Mouse (Mus musculus) intestine, embryonic 15.5 days (tissue): Measurements from ENCODE around the gene Dlst. TPM values are rescaled to one million over a fixed set of nuclear protein-coding genes. Genes with fewer than 3 reads are reported as not detected.

Source experiments
- ATAC-seq: fragments of 200-750 bp; cut with Nextera tagmentation; 2 replicates; pipeline ENCODE4 v1.8.0; 2017; ENCODE audit warnings: moderate TSS enrichment, moderate library complexity
- H3K27ac ChIP-seq: fragments of 300-500 bp; sonication (generic); 2 replicates; pipeline ENCODE4 v1.5.1; 2015; ENCODE audit warnings: mild to moderate bottlenecking, inconsistent platforms
- H3K27me3 ChIP-seq: fragments of 300-500 bp; sonication (generic); replicated peaks from 2 replicates; pipeline ENCODE4 v1.6.1; 2015; ENCODE audit warnings: inconsistent platforms
- H3K36me3 ChIP-seq: fragments of 300-500 bp; sonication (generic); 2 replicates; pipeline ENCODE4 v1.6.1; 2015; ENCODE audit warnings: inconsistent platforms
- H3K4me1 ChIP-seq: fragments of 300-500 bp; sonication (generic); replicated peaks from 2 replicates; pipeline ENCODE4 v1.6.1; 2015; ENCODE audit warnings: inconsistent platforms
- H3K4me2 ChIP-seq: fragments of 300-500 bp; sonication (generic); replicated peaks from 2 replicates; pipeline ENCODE4 v1.6.1; 2015; ENCODE audit warnings: mild to moderate bottlenecking, inconsistent platforms
- H3K4me3 ChIP-seq: fragments of 300-500 bp; sonication (generic); replicated peaks from 2 replicates; pipeline ENCODE4 v1.5.1; 2015; ENCODE audit warnings: inconsistent platforms
- H3K9ac ChIP-seq: fragments of 300-500 bp; sonication (generic); 2 replicates; pipeline ENCODE4 v1.6.1; 2015; ENCODE audit warnings: inconsistent platforms
- H3K9me3 ChIP-seq: fragments of 300-500 bp; sonication (generic); 2 replicates; pipeline ENCODE4 v1.6.1; 2016; ENCODE audit warnings: inconsistent platforms
- WGBS: fragments of 180-500 bp; shearing (Covaris S2); methylation state at CpG from one replicate; pipeline ENCODE4 v1.1.7; 2015; 5-methylcytosine and 5-hydroxymethylcytosine counted together
- polyA plus RNA-seq: library from polyadenylated mRNA; unstranded; fragments of >200 nt; fragmentation: Nextera tagmentation; extraction: Ambion mirVana; gene quantifications from 2 replicates; pipeline ENCODE4 v1.2.1, GENCODE M21; 2015

Gene Dlst
- polyA plus RNA-seq, 1 experiment from 2014 or later, result 117 TPM

DNA sequence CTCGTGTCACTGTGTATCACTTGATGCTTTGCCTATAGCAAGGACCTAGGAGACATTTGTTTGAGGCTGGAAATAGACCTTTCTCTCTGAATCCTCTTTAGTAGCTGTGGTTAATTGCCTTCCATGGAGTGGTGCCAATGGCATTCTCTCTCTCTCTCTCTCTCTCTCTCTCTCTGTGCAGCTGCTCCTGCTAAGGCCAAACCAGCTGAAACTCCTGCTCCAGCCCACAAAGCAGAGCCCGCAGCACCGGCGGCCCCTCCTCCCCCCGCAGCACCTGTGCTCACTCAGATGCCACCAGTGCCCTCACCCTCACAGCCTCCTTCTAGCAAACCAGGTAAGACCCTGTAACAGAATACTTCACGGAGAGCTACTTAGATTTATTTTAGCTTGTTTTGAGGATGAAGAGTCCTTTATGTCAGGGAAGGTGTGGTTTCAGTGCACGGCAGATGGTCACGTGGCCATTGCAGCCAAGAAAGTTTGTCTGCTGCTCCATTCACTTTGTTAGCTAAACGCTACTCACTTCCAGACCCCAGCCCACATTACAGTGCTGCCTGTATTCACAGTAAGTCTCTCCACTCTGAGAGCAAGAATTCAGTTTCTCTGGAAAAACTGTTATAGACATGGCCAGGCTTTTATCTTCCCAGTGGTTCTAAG lies 11.3 kb downstream of the Dlst start:
- no peaks in the 10 kb centered on the region for H3K9me3 ChIP-seq
- peaks cover 43% of the 10 kb centered on the region for H3K36me3 ChIP-seq
- no peak overlapping the region for H3K4me2 ChIP-seq
- no peak overlapping the region for H3K9ac ChIP-seq
- H3K4me3 ChIP-seq, result no peak overlapping the region
- no peak overlapping the region for H3K27ac ChIP-seq
- whole genome bisulfite sequencing, result 89% methylated on average over 9 of the region's 9 CpGs
- H3K27me3 ChIP-seq, result no peaks in the 10 kb centered on the region
- no peak for ATAC-seq
- no peaks in the 10 kb centered on the region for H3K4me1 ChIP-seq

DNA sequence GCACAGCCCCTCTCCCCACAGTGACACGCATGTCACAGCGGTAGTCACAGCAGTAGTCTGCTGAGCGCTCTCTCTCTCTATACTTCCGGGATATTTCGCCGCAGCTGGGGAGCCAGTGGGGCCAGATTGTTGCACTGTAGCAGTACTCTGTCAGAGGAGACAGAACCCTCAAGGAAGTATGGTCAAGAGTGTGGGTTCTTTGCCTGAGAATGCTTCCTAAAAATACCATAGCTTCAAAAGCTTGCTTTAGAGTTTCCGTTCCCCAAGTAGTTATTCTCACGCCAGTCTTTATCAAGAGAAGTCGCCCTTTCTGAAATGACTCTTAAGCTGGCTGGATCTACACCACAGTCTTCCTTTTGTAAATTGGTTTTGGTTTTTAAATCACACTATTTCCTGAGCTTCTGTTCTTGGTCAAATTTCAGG lies 12.5 kb downstream of the Dlst start:
- 94% methylated on average over 9 of the region's 9 CpGs for WGBS

GRCm38 (mm10) chr12:85123645-85124044 lies 13.0 kb downstream of the Dlst start:
- 85% methylated on average over 11 of the region's 11 CpGs for WGBS
- Histone ChIP-seq H3K36me3 (peaks cover 47% of the 10 kb centered on the region), H3K4me3 (no peak overlapping the region), H3K9me3 (no peaks in the 10 kb centered on the region), H3K9ac (no peak overlapping the region), H3K4me2 (no peak overlapping the region), H3K27me3 (no peaks in the 10 kb centered on the region), H3K4me1 (no peaks in the 10 kb centered on the region), H3K27ac (no peak overlapping the region)
- no peak for ATAC-seq

More for the DNA sequence above, 12.5 kb downstream of the Dlst start:
- Histone ChIP-seq H3K36me3 (peaks cover 45% of the 10 kb centered on the region), H3K9ac (no peak overlapping the region), H3K4me1 (no peaks in the 10 kb centered on the region), H3K27me3 (no peaks in the 10 kb centered on the region), H3K9me3 (no peaks in the 10 kb centered on the region), H3K4me2 (no peak overlapping the region), H3K4me3 (no peak overlapping the region), H3K27ac (no peak overlapping the region)
- ATAC-seq, result no peak

GRCm38 (mm10) chr12:85124751-85125150 lies 14.1 kb downstream of the Dlst start:
- 94% methylated on average over 5 of the region's 5 CpGs for WGBS
- H3K4me3 ChIP-seq, result no peak overlapping the region
- peaks cover 49% of the 10 kb centered on the region for H3K36me3 ChIP-seq
- ATAC-seq, result no peak
- H3K27me3 ChIP-seq, result no peaks in the 10 kb centered on the region
- H3K9ac ChIP-seq, result no peak overlapping the region
- H3K9me3 ChIP-seq, result no peaks in the 10 kb centered on the region
- H3K4me2 ChIP-seq, result no peak overlapping the region
- no peaks in the 10 kb centered on the region for H3K4me1 ChIP-seq
- no peak overlapping the region for H3K27ac ChIP-seq

DNA sequence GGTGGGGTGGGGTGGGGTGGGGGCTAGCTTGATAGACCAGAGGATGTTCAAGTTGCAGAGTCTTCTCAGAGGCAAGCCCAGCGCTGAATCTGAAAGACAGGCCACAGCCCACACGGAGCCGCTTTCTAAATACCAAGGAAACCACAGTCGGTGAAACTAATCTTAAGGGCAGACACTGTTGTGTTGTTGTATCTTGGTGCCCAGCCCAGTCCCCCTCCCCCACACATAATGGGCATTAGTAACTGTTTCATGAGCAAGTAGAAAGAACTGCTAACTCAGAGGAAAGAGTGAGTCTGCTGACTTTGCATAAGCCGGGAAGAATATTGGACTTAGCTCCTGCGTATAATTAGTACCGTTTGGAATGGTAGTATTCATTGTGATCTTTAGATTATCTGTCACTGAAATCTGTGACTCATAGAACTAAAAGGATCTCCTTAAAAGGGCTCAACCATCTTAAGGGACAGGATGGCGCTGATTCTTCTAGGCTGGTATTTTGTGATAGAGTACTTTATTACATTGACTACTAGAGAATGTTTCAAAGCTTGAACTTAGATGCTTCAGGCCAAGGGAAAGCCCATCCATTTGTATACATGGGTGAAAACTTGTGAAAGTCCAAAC lies 16.5 kb downstream of the Dlst start:
- Histone ChIP-seq H3K36me3 (peaks cover 58% of the 10 kb centered on the region), H3K4me3 (no peak overlapping the region), H3K27ac (no peak overlapping the region), H3K27me3 (no peaks in the 10 kb centered on the region), H3K4me1 (no peaks in the 10 kb centered on the region), H3K4me2 (no peak overlapping the region), H3K9me3 (no peaks in the 10 kb centered on the region), H3K9ac (no peak overlapping the region)
- WGBS, result 80% methylated on average over 8 of the region's 8 CpGs
- no peak for ATAC-seq

- Histone ChIP-seq H3K27ac (no peak overlapping the region), H3K36me3 (peaks cover 55% of the 10 kb centered on the region), H3K4me3 (no peak overlapping the region), H3K27me3 (no peaks in the 10 kb centered on the region), H3K4me1 (no peaks in the 10 kb centered on the region), H3K9ac (no peak overlapping the region), H3K4me2 (no peak overlapping the region), H3K9me3 (no peaks in the 10 kb centered on the region)
- no peak for ATAC-seq
- 93% methylated on average over 9 of the region's 9 CpGs for WGBS
Measured at GRCm38 (mm10) chr12:85129426-85129978, 18.9 kb downstream of the Dlst start.

DNA sequence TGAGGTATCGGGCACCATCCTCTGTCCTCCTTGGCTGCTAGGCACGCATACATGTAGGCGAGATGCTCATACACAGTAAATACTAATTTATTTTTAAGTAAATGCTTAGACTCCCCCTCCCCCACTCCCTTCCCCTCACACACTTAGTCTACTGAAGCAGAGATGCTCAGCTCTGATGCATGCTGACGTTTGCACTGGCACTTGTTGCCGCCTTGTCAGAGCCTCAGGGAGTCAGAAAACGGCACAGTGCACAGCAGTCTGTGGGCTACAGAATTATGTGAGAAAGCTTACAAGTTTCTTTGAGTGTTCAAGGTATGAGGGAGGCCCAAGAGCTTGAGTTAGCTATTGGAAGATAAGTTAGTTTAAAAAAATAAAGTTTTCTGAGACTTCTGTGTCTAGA lies 20.7 kb downstream of the Dlst start:
- Histone ChIP-seq H3K27ac (no peak overlapping the region), H3K9ac (no peak overlapping the region), H3K9me3 (no peaks in the 10 kb centered on the region), H3K4me3 (no peak overlapping the region), H3K4me2 (no peak overlapping the region), H3K27me3 (no peaks in the 10 kb centered on the region), H3K36me3 (peaks cover 56% of the 10 kb centered on the region), H3K4me1 (0 out of 2 replicates have a peak, but pooled peaks cover 1% of the 10 kb centered on the region)
- no peak for ATAC-seq
- 93% methylated on average over 6 of the region's 6 CpGs for WGBS

GRCm38 (mm10) chr12:85134043-85134794 lies 23.6 kb downstream of the Dlst start:
- Histone ChIP-seq H3K9me3 (no peaks in the 10 kb centered on the region), H3K27me3 (no peaks in the 10 kb centered on the region), H3K27ac (no peak overlapping the region), H3K4me3 (no peak overlapping the region), H3K4me1 (0 out of 2 replicates have a peak, but pooled peaks cover 2% of the 10 kb centered on the region), H3K4me2 (no peak overlapping the region), H3K36me3 (peaks cover 43% of the 10 kb centered on the region), H3K9ac (no peak overlapping the region)
- 78% methylated on average over 8 of the region's 8 CpGs for WGBS
- ATAC-seq, result no peak

DNA sequence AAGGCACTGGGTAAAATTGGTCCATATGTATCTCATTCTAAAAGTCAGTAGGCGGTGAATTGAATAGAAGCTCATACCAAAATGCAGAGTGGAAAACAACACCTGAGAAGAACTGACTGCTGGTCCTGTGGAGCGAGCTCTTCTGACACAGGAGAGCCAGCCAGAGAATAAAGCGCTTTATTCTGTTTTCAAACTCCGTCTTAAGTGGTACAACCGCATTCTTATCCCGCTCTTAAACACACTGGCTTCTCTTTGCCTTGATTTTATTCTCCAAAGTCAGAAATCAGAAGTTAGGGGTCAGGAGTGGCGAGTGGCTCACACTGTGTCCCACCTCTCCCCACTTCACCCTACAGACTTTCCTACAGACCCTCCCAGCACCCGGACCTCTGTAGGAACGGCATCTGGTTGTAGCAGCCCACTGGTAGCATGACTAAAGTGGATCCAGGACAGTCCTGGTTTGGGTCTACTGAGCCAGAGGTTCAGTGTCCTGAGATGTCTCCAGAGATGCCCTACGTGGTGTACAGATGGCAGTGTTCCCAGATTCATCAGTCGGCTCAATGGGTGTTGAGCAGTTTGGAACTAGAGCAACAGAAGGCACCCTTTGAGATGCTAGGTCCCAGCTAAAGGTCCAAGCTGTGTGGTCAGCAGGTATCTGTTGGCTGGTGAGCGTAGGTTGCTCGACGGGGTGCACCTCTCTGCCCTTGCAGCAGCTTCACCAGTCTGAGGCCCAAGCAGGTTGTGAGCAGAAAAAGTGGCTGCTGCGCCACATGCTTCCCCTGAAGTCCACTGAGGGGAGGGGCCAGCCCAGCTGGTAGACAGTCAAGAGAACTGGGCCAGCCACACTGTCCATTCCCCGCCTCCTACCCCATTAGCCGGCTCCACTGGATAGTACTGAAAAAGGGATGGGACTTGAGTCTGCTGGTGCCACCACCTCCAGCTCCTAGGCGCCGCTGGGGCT lies 25.2 kb downstream of the Dlst start:
- Histone ChIP-seq H3K9me3 (no peaks in the 10 kb centered on the region), H3K4me1 (0 out of 2 replicates have a peak, but pooled peaks cover 2% of the 10 kb centered on the region), H3K36me3 (peaks cover 29% of the 10 kb centered on the region), H3K9ac (no peak overlapping the region), H3K4me3 (no peak overlapping the region), H3K27me3 (no peaks in the 10 kb centered on the region), H3K27ac (no peak overlapping the region), H3K4me2 (no peak overlapping the region)
- 0 out of 2 replicates have a peak, but pooled peaks have one; percentile 34 for ATAC-seq
- WGBS, result 74% methylated on average over 19 of the region's 19 CpGs

DNA sequence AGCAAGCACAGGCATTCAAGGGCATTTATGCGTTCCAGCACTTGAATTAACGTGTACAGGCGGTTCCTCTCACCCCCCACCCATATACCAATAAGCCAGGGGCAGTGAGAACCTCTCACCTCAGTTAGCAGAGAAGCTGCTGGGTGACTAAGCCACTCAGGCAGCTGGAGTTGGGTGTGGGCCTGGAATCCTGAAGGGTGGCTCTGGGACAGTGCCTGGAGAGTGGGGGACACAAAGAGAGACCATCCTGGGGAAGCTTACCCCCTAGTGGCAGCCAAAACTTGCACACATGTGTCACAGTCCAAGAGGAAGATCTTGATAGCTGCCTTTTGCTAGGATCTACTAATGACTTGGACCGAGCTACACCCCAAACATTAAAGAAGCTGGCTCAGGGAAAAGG lies 26.0 kb downstream of the Dlst start:
- H3K27ac ChIP-seq, result no peak overlapping the region
- WGBS, result 72% methylated on average over 4 of the region's 4 CpGs

GRCm38 (mm10) chr12:85140036-85140701 lies 29.5 kb downstream of the Dlst start:
- 40% methylated on average over 18 of the region's 18 CpGs for WGBS
- no peaks in the 10 kb centered on the region for H3K9me3 ChIP-seq
- no peak overlapping the region for H3K4me3 ChIP-seq
- H3K4me1 ChIP-seq, result 0 out of 2 replicates have a peak, but pooled peaks cover 4% of the 10 kb centered on the region
- peak overlapping the region; percentile 27; the same call in 1 of the 2 replicates for H3K4me2 ChIP-seq
- no peak overlapping the region for H3K27ac ChIP-seq
- no peak for ATAC-seq
- H3K9ac ChIP-seq, result no peak overlapping the region
- H3K36me3 ChIP-seq, result no peaks in the 10 kb centered on the region
- H3K27me3 ChIP-seq, result no peaks in the 10 kb centered on the region

More for the DNA sequence above, 26.0 kb downstream of the Dlst start:
- Histone ChIP-seq H3K4me3 (no peak overlapping the region), H3K4me1 (0 out of 2 replicates have a peak, but pooled peaks cover 2% of the 10 kb centered on the region), H3K36me3 (peaks cover 23% of the 10 kb centered on the region), H3K9ac (no peak overlapping the region), H3K4me2 (no peak overlapping the region), H3K27me3 (no peaks in the 10 kb centered on the region), H3K9me3 (no peaks in the 10 kb centered on the region)
- 0 out of 2 replicates have a peak, but pooled peaks have one; percentile 9 for ATAC-seq
